Mouse (Mus musculus) midbrain, embryonic 13.5 days (tissue): ENCODE results near the gene Stap2. TPM values are rescaled to one million over a fixed set of nuclear protein-coding genes. Genes with fewer than 3 reads are reported as not detected.

Experiments used
- ATAC-seq: fragments of 200-750 bp; cut with Nextera tagmentation; 2 replicates; pipeline ENCODE4 v1.8.0; 2017; ENCODE audit warnings: mild to moderate bottlenecking, moderate TSS enrichment, moderate library complexity
- H3K27ac ChIP-seq: fragments of 300-500 bp; sonication (generic); 2 replicates; pipeline ENCODE4 v1.5.1; 2015; ENCODE audit warnings: inconsistent platforms, mild to moderate bottlenecking, moderate library complexity
- H3K27me3 ChIP-seq: fragments of 300-500 bp; sonication (generic); 2 replicates; pipeline ENCODE4 v1.6.1; 2015; ENCODE audit warnings: mild to moderate bottlenecking, inconsistent platforms
- H3K36me3 ChIP-seq: fragments of 300-500 bp; sonication (generic); 2 replicates; pipeline ENCODE4 v1.6.1; 2015; ENCODE audit warnings: mild to moderate bottlenecking, inconsistent platforms
- H3K4me1 ChIP-seq: fragments of 300-500 bp; sonication (generic); replicated peaks from 2 replicates; pipeline ENCODE4 v1.6.1; 2015; ENCODE audit warnings: inconsistent platforms
- H3K4me2 ChIP-seq: fragments of 300-500 bp; sonication (generic); replicated peaks from 2 replicates; pipeline ENCODE4 v1.6.1; 2015; ENCODE audit warnings: moderate library complexity, mild to moderate bottlenecking, inconsistent platforms
- H3K4me3 ChIP-seq: fragments of 300-500 bp; sonication (generic); replicated peaks from 2 replicates; pipeline ENCODE4 v1.5.1; 2015; ENCODE audit warnings: mild to moderate bottlenecking, inconsistent platforms
- H3K9ac ChIP-seq: fragments of 300-500 bp; sonication (generic); replicated peaks from 2 replicates; pipeline ENCODE4 v1.6.1; 2015; ENCODE audit warnings: mild to moderate bottlenecking, inconsistent platforms
- H3K9me3 ChIP-seq: fragments of 300-500 bp; sonication (generic); 2 replicates; pipeline ENCODE4 v1.6.1; 2016; ENCODE audit warnings: mild to moderate bottlenecking, inconsistent platforms
- WGBS: fragments of 180-500 bp; shearing (Covaris S2); methylation state at CpG from one replicate; pipeline ENCODE4 v1.1.7; 2015; 5-methylcytosine and 5-hydroxymethylcytosine counted together
- polyA plus RNA-seq: library from polyadenylated mRNA; unstranded; fragments of >200 nt; fragmentation: Nextera tagmentation; extraction: Ambion mirVana; gene quantifications from 2 replicates; pipeline ENCODE4 v1.2.1, GENCODE M21; 2015

Gene Stap2
- polyA plus RNA-seq, 1 experiment from 2014 or later, result 4.6 TPM

DNA sequence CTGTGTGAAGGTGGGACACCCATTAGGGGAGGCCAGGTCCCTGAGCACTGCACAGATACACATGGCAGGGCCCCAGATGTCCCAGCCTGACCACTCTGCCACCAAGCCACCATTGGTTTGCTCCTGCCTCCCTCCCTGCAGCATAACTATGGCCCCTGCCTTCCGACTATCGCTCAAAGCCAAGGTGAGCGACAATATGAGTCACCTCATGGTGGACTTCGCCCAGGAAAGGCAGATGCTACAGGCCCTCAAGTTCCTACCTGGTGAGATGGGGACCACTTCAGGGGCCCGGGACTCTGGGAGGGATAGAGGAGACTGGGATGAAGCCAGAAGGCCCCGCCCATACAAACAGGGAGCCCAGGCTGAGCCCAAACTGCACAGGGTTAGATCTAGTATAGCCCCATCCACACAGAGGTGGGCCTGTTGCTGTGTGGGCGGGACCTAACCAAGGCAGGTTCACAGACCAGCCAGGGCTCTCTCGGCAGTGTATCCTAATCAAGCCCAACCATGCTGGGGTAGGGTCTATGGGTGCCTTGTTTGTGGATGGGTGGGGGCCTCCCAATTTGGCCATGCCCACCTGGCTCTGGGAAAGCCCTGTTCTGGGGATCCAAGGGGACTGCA, 15.0 kb downstream of the Stap2 start:
- H3K27me3 ChIP-seq, result no peaks in the 10 kb centered on the region
- WGBS, result 90% methylated on average over 8 of the region's 8 CpGs
- no peak overlapping the region for H3K4me2 ChIP-seq
- no peak overlapping the region for H3K4me3 ChIP-seq
- no peak for ATAC-seq
- peaks cover 57% of the 10 kb centered on the region for H3K36me3 ChIP-seq
- H3K9ac ChIP-seq, result no peak overlapping the region
- H3K4me1 ChIP-seq, result peaks cover 19% of the 10 kb centered on the region
- H3K9me3 ChIP-seq, result no peaks in the 10 kb centered on the region
- H3K27ac ChIP-seq, result no peak overlapping the region

DNA sequence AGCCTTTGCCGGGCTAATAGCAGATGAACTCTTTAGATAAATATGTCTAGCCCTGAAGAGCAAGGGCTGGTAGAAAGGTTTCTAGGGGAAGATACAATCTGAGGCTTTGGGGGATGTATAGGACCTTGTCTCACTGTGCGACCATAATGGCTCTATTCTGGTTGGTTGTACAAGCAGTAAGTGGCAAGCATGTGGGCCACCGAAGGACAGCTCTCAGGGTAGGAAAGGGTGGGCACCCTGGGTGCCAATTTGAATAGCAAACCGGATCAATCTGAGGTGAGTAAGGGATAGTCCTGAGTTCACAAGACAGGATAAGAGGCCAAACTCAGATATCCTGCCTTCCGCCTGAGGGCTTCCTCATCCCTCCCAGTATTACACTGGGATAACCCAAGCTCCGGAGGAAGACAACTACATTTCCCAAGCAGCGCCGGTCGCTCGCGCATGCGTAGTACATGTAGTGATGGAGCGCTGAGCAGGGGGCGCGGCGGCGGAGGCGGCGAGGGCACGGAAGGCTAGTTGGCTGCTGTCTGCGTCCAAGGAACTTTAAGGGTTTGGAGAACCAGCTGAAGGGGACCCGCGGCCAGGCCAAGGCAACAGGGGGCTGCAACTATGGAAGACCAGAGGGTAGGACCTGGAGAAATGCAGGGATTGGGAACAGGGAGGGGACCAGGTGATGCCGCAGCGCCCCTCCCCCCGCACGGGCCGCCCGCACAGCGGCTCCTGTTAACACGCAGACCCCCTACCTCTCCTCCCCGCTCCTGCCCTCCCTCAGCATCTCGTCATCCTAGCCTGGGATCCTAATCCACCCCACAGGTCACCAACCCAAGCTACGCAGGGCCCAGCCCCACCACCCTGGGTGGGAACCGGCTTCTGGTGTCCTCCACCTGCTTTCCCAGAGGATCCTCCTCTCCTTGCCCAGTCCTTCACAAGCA, 19.1 kb downstream of the Stap2 start, which contains the start of gene Fsd1:
Gene Fsd1 (plus strand): TSS at position 480 of the 932 bp plus-strand sequence.
- Histone ChIP-seq H3K9me3 (no peaks in the 10 kb centered on the region), H3K4me3 (peak within 1 kb of the TSS; percentile 72), H3K4me2 (peak within 1 kb of the TSS; percentile 88), H3K4me1 (peaks cover 19% of the 10 kb centered on the region), H3K27me3 (no peaks in the 10 kb centered on the region), H3K36me3 (peaks cover 20% of the 10 kb centered on the region), H3K9ac (peak within 1 kb of the TSS; percentile 85), H3K27ac (peak within 1 kb of the TSS; percentile 64; the same call in 1 of the 2 replicates)
- 8% methylated on average over 35 of the region's 35 CpGs for WGBS
- ATAC-seq, result peak; percentile 88

- peaks cover 22% of the 10 kb centered on the region for H3K36me3 ChIP-seq
- peak overlapping the region; percentile 74 for H3K27ac ChIP-seq
- 72% methylated on average over 3 of the region's 3 CpGs for WGBS
- H3K4me2 ChIP-seq, result no peak overlapping the region
- peaks cover 21% of the 10 kb centered on the region for H3K4me1 ChIP-seq
- H3K27me3 ChIP-seq, result no peaks in the 10 kb centered on the region
- peak overlapping the region; percentile 46 for H3K9ac ChIP-seq
- ATAC-seq, result no peak
- no peak overlapping the region for H3K4me3 ChIP-seq
- no peaks in the 10 kb centered on the region for H3K9me3 ChIP-seq
These were observed 28.1 kb downstream of the Stap2 start for GRCm38 (mm10) chr17:55977301-55977700.

DNA sequence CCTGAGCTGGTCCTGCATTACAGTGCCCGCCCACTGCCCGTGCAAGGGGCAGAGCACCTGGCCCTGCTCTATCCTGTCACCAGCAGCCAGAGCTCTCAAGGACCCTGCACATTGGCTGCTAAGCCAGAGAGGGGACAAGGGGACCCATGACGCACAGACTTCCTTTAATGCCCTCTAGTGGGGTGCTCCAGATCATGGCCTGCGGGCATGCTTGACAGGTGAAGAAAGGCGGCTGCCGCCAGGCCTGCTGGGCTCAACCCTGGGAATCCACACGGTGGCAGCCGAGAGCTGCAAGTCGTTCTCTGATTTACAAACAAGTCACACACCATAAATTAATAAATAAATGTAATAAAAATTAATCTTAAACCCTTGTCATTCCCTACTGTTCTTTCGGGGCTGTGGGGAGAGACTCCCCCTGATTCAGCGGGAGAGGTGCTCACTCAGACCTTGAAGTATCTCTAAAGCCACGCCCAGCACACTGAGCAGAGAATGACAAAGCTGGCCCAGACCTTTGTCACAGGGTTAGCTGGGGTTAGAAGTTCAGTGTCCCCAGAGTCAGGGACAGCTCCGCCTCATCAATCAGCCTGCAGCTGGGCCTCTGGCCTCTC, 29.0 kb downstream of the Stap2 start:
- Histone ChIP-seq H3K9ac (peak overlapping the region; percentile 46), H3K4me2 (0 out of 2 replicates have a peak overlapping the region, but pooled peaks have one; percentile 13)
- WGBS, result 16% methylated on average over 13 of the region's 13 CpGs

DNA sequence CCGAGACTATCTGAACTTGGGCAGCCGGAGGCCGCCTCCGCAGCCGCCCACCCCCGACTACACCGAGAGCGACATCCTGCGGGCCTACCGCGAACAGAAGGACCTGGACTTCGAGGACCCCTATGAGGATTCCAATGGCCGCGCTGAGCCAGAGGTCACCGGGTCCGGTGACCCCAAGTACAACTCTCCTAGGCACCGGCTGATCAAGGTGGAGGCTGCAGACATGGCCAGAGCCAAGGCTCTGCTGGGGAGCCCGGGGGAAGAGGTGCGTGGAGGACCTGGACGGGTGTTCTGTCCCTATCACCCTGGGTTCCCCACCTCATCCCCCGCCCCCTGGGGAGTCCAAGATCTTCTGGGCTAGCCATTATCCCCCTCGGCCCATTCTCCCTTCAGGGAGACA, 33.9 kb downstream of the Stap2 start:
- H3K9me3 ChIP-seq, result no peaks in the 10 kb centered on the region
- H3K4me1 ChIP-seq, result peaks cover 61% of the 10 kb centered on the region
- 17% methylated on average over 22 of the region's 22 CpGs for WGBS
- peak overlapping the region; percentile 84 for H3K4me2 ChIP-seq
- peak overlapping the region; percentile 66 for H3K4me3 ChIP-seq
- H3K27ac ChIP-seq, result peak overlapping the region; percentile 95
- ATAC-seq, result no peak
- H3K27me3 ChIP-seq, result no peaks in the 10 kb centered on the region
- H3K36me3 ChIP-seq, result peaks cover 37% of the 10 kb centered on the region
- H3K9ac ChIP-seq, result peak overlapping the region; percentile 88

More for the DNA sequence above, 29.0 kb downstream of the Stap2 start:
- Histone ChIP-seq H3K4me3 (no peak overlapping the region), H3K27me3 (no peaks in the 10 kb centered on the region), H3K36me3 (peaks cover 22% of the 10 kb centered on the region), H3K9me3 (no peaks in the 10 kb centered on the region), H3K4me1 (peaks cover 31% of the 10 kb centered on the region), H3K27ac (peak overlapping the region; percentile 74)
- peak; percentile 83 for ATAC-seq

DNA sequence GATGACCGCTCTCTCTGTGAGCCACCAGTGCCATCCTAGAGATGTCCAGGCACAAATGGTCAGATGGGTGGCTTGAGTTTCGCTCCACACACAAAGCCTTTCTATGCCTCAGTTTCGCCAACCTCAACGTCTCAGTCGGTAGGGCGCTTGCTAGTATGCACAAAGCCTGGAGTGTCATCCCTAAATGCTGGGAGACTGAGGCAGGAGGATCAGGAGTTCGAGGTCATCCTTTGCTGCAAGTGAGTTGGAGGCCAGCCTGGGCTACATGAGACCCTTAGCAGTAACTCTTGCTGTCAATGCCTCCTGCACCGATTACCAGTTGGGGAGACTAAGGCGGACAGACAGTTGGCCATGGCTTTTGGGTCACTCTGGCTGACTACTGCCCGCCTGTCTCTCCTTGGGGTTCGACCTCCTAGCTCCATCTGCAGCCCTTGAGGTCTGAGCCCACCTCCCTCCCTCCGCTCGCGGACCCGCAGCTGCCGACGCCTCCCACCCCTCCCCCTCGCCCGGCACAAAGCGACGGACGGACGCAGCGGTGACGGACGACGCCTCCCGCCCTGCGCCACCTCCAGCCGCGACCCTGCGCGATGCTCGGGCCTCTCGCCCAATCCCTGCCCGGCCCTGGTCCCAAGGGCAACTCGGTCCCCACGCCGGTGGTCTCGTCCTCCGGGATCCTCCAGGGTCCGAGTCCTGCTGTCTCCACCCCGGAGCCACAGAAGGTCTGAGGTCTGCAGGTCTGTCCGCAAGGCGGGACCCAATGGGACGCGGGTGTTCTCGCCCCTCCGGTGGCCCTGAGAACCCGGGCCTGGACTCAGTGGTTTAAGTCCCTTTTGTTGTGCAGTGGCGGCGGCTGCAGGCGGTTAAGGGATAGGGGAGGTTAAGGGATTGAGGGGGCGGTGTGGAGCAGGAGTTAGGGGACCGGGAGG, 35.2 kb downstream of the Stap2 start, which contains the start of gene Shd:
Gene Shd (plus strand): TSS at position 502 of the 926 bp plus-strand sequence.
- H3K36me3 ChIP-seq, result peaks cover 44% of the 10 kb centered on the region
- 6% methylated on average over 55 of the region's 55 CpGs for WGBS
- peak within 1 kb of the TSS; percentile 95 for H3K27ac ChIP-seq
- no peaks in the 10 kb centered on the region for H3K27me3 ChIP-seq
- H3K9me3 ChIP-seq, result no peaks in the 10 kb centered on the region
- peak; percentile 62 for ATAC-seq
- peaks cover 55% of the 10 kb centered on the region for H3K4me1 ChIP-seq
- peak within 1 kb of the TSS; percentile 66 for H3K4me3 ChIP-seq
- peak within 1 kb of the TSS; percentile 84 for H3K4me2 ChIP-seq
- peak within 1 kb of the TSS; percentile 88 for H3K9ac ChIP-seq

DNA sequence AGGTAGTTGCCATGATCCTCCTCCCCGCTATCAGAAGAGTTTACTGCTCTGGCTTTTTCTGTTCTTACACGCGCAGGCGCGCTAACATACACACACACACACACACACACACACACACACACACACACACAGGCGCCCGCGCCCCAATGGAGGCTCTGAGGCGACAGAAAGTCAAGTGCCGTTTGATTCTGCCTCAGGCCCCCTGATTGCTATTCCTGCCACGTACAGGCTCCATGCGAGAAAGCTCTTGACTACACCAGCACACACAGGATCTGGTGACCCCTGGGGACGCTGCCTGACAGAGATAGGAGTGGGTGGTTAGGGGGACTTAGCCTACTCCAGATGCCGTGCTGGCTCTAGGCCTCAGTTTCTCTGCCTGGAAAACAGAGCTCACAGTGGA, 35.8 kb downstream of the Stap2 start:
- peak overlapping the region; percentile 88; the same call in 1 of the 2 replicates for H3K9ac ChIP-seq
- H3K36me3 ChIP-seq, result peaks cover 50% of the 10 kb centered on the region
- H3K4me3 ChIP-seq, result peak overlapping the region; percentile 66; the same call in 1 of the 2 replicates
- H3K9me3 ChIP-seq, result no peaks in the 10 kb centered on the region
- H3K27ac ChIP-seq, result peak overlapping the region; percentile 95
- 20% methylated on average over 14 of the region's 14 CpGs for WGBS
- peak overlapping the region; percentile 84 for H3K4me2 ChIP-seq
- ATAC-seq, result peak; percentile 78
- peaks cover 55% of the 10 kb centered on the region for H3K4me1 ChIP-seq
- no peaks in the 10 kb centered on the region for H3K27me3 ChIP-seq

DNA sequence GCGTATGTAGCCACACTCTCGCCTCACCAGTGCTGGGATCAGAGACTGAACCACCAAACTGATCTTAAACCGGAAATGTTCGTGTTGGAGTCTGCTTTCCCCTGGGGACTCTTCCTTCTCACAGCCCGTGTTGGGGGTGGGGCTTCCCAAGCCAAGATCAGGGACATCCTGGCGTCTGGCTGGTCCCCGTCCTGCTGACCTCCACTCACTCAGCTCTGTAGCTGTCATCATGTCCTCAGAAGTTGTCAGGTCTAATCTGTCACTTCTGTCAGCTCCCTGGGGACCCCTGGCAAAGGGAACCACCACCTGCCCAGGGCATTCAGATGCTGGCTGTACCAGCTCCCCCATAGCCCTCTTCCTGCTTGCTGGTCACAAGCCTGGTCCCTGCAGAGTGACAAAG, 37.2 kb downstream of the Stap2 start:
- peaks cover 49% of the 10 kb centered on the region for H3K36me3 ChIP-seq

DNA sequence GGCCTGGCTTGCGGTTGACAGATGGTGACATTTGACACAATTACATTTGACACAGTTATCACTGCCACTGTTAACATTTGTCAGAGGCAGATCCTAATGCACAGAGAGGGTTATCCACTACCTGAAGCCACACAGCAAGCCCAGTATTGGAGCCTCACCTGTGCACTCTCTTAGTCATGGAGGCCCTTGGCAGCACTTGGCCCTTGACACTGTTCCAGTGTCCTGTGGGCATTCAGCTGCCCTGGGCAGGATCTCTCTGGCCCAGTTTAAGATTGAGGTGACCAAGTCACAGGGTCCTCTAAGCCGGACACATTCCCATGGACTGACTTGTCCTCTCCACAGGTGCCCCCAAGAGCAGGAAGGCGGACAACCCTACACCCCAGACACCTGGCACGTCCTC, 38.2 kb downstream of the Stap2 start:
- Histone ChIP-seq H3K27me3 (no peaks in the 10 kb centered on the region), H3K4me3 (no peak overlapping the region), H3K36me3 (peaks cover 51% of the 10 kb centered on the region), H3K9me3 (no peaks in the 10 kb centered on the region), H3K27ac (peak overlapping the region; percentile 95; the same call in 1 of the 2 replicates), H3K4me1 (peaks cover 45% of the 10 kb centered on the region), H3K9ac (no peak overlapping the region), H3K4me2 (no peak overlapping the region)
- 95% methylated on average over 4 of the region's 4 CpGs for WGBS
- no peak for ATAC-seq

More for the DNA sequence above, 37.2 kb downstream of the Stap2 start:
- Histone ChIP-seq H3K27me3 (no peaks in the 10 kb centered on the region), H3K4me2 (no peak overlapping the region), H3K9ac (peak overlapping the region; percentile 49; the same call in 1 of the 2 replicates), H3K4me1 (peaks cover 55% of the 10 kb centered on the region), H3K27ac (peak overlapping the region; percentile 95), H3K9me3 (no peaks in the 10 kb centered on the region), H3K4me3 (no peak overlapping the region)
- 64% methylated on average over 7 of the region's 7 CpGs for WGBS
- ATAC-seq, result no peak

DNA sequence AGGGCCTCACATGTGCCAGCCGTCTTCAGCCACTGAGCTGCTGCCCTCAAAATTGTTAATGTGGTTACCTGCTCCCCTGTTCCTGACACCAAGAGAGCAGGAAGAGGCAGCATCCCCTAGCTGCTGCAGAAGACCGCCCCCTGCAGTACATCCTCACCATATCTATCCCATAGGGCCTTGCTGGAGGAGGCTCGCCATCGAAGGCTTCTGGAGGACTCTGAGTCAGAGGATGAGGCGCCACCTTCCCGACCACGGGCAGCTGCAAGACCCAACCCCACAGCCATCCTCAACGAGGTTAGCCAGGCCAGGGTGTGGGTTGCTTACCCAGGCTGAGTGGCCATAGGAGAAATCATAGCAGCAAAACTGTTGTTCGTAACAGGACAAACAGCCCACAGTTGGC, 40.4 kb downstream of the Stap2 start:
- H3K36me3 ChIP-seq, result peaks cover 61% of the 10 kb centered on the region
- H3K4me3 ChIP-seq, result no peak overlapping the region
- no peak overlapping the region for H3K27ac ChIP-seq
- H3K27me3 ChIP-seq, result no peaks in the 10 kb centered on the region
- peaks cover 30% of the 10 kb centered on the region for H3K4me1 ChIP-seq
- ATAC-seq, result no peak
- no peak overlapping the region for H3K9ac ChIP-seq
- no peak overlapping the region for H3K4me2 ChIP-seq
- H3K9me3 ChIP-seq, result no peaks in the 10 kb centered on the region
- 85% methylated on average over 9 of the region's 9 CpGs for WGBS

- Histone ChIP-seq H3K9me3 (no peaks in the 10 kb centered on the region), H3K4me1 (peaks cover 30% of the 10 kb centered on the region), H3K27ac (no peak overlapping the region), H3K27me3 (no peaks in the 10 kb centered on the region), H3K4me2 (no peak overlapping the region), H3K36me3 (peaks cover 61% of the 10 kb centered on the region), H3K9ac (no peak overlapping the region), H3K4me3 (no peak overlapping the region)
- ATAC-seq, result no peak
- 94% methylated on average over 10 of the region's 10 CpGs for WGBS
These were observed 40.9 kb downstream of the Stap2 start for GRCm38 (mm10) chr17:55964496-55964895.
